Mouse (Mus musculus): Measurements from ENCODE around the gene Gm10959.

- TF ChIP-seq POLR2A (IDR thresholded peaks at IDR 0.05; ENCODE audit: borderline replicate concordance, insufficient read depth, low read length) (no peak), CTCF (IDR thresholded peaks at IDR 0.05; ENCODE audit: borderline replicate concordance, insufficient read depth, low read depth, low read length) (no peak)
Observed at GRCm38 (mm10) chr3:122921676-122922527, 2.7 kb upstream of the Gm10959 start.
